Mouse (Mus musculus) midbrain, embryonic 14.5 days (tissue): ENCODE measurements at regions not wholly inside any gene's neighbourhood (a gene's known extent, or its start where the extent isn't known, plus 50 kb on each side); places are given as distances from the start of the nearest gene placed in this dataset.

ENCODE experiments used
- ATAC-seq: fragments of 200-750 bp; cut with Nextera tagmentation; 2 replicates; pipeline ENCODE4 v1.8.0; 2017; ENCODE audit warnings: moderate number of reproducible peaks, moderate library complexity; ENCODE audit not compliant: low FRiP score, low TSS enrichment
- DNase-seq: peaks from one replicate; pipeline ENCODE4 v3.0.0-alpha.2; 2015
- H3K27ac ChIP-seq: fragments of 300-500 bp; sonication (generic); replicated peaks from 2 replicates; pipeline ENCODE4 v1.5.1; 2014; ENCODE audit warnings: mild to moderate bottlenecking, low read depth, low read length, moderate library complexity
- H3K27me3 ChIP-seq: fragments of 300-500 bp; sonication (generic); 2 replicates; pipeline ENCODE4 v1.6.1; 2014; ENCODE audit warnings: low read length, control low read depth, mixed read lengths; ENCODE audit not compliant: control insufficient read depth, insufficient read depth
- H3K36me3 ChIP-seq: fragments of 300-500 bp; sonication (generic); 2 replicates; pipeline ENCODE4 v1.6.1; 2014; ENCODE audit warnings: low read length, control low read depth; ENCODE audit not compliant: control insufficient read depth, insufficient read depth
- H3K4me1 ChIP-seq: fragments of 300-500 bp; sonication (generic); 2 replicates; pipeline ENCODE4 v1.6.1; 2014; ENCODE audit warnings: mild to moderate bottlenecking, antibody characterized with exemption, low read length, control low read depth; ENCODE audit not compliant: control insufficient read depth, insufficient read depth
- H3K4me2 ChIP-seq: fragments of 300-500 bp; sonication (generic); 2 replicates; pipeline ENCODE4 v1.6.1; 2014; ENCODE audit warnings: mild to moderate bottlenecking, low read length, moderate library complexity
- H3K4me3 ChIP-seq: fragments of 300-500 bp; sonication (generic); replicated peaks from 2 replicates; pipeline ENCODE4 v1.5.1; 2014; ENCODE audit warnings: low read depth, low read length
- H3K9ac ChIP-seq: fragments of 300-500 bp; sonication (generic); replicated peaks from 2 replicates; pipeline ENCODE4 v1.6.1; 2014; ENCODE audit warnings: mild to moderate bottlenecking, low read length, moderate library complexity
- H3K9me3 ChIP-seq: fragments of 300-500 bp; sonication (generic); 2 replicates; pipeline ENCODE4 v1.6.1; 2016; ENCODE audit warnings: low read length, control low read depth, mixed read lengths; ENCODE audit not compliant: control insufficient read depth
- WGBS: fragments of 180-500 bp; shearing (Covaris S2); extraction: QIAGEN DNeasy Blood & Tissue Kit; methylation state at CpG from one replicate; pipeline ENCODE4 v1.1.7; 2014; 5-methylcytosine and 5-hydroxymethylcytosine counted together

GRCm38 (mm10) chr1:77174801-77175200 lies 340.1 kb downstream of the Epha4 start:
- WGBS = 92% methylated on average over 4 of the region's 4 CpGs

GRCm38 (mm10) chr1:77175214-77175613 lies 339.7 kb downstream of the Epha4 start:
- Histone ChIP-seq H3K4me2 (no peak overlapping the region), H3K4me3 (no peak overlapping the region), H3K4me1 (no peaks in the 10 kb centered on the region), H3K27ac (no peak overlapping the region), H3K27me3 (no peaks in the 10 kb centered on the region), H3K9me3 (no peaks in the 10 kb centered on the region), H3K36me3 (no peaks in the 10 kb centered on the region), H3K9ac (no peak overlapping the region)
- ATAC-seq = no peak
- DNase-seq = no peak
- WGBS = 74% methylated on average over 3 of the region's 3 CpGs

More at GRCm38 (mm10) chr1:77174801-77175200, 340.1 kb downstream of the Epha4 start:
- Histone ChIP-seq H3K9ac (no peak overlapping the region), H3K36me3 (no peaks in the 10 kb centered on the region), H3K4me1 (no peaks in the 10 kb centered on the region), H3K4me3 (no peak overlapping the region), H3K9me3 (no peaks in the 10 kb centered on the region), H3K27me3 (no peaks in the 10 kb centered on the region), H3K27ac (no peak overlapping the region), H3K4me2 (no peak overlapping the region)
- ATAC-seq (no peak), DNase-seq (no peak)

- H3K9me3 ChIP-seq = no peaks in the 10 kb centered on the region
- H3K4me1 ChIP-seq = no peaks in the 10 kb centered on the region
- WGBS = 93% methylated on average over 2 of the region's 2 CpGs
- ATAC-seq (no peak), DNase-seq (no peak)
- H3K4me2 ChIP-seq = no peak overlapping the region
- H3K27ac ChIP-seq = no peak overlapping the region
- H3K4me3 ChIP-seq = no peak overlapping the region
- no peaks in the 10 kb centered on the region for H3K36me3 ChIP-seq
- H3K9ac ChIP-seq = no peak overlapping the region
- no peaks in the 10 kb centered on the region for H3K27me3 ChIP-seq
Observed at GRCm38 (mm10) chr1:77176516-77176915, 338.4 kb downstream of the Epha4 start.

- no peaks in the 10 kb centered on the region for H3K36me3 ChIP-seq
- ATAC-seq (no peak), DNase-seq (no peak)
- H3K9ac ChIP-seq = no peak overlapping the region
- no peak overlapping the region for H3K4me3 ChIP-seq
- H3K4me1 ChIP-seq = no peaks in the 10 kb centered on the region
- no peak overlapping the region for H3K27ac ChIP-seq
- no peaks in the 10 kb centered on the region for H3K9me3 ChIP-seq
- WGBS = 88% methylated on average over 2 of the region's 2 CpGs
- H3K27me3 ChIP-seq = no peaks in the 10 kb centered on the region
- H3K4me2 ChIP-seq = no peak overlapping the region
Observed at GRCm38 (mm10) chr1:77183965-77184364, 330.9 kb downstream of the Epha4 start.

- DNase-seq = no peak
- no peak overlapping the region for H3K27ac ChIP-seq
- no peaks in the 10 kb centered on the region for H3K4me1 ChIP-seq
- H3K27me3 ChIP-seq = no peaks in the 10 kb centered on the region
- H3K9me3 ChIP-seq = no peaks in the 10 kb centered on the region
- WGBS = 96% methylated on average over 3 of the region's 3 CpGs
- H3K36me3 ChIP-seq = no peaks in the 10 kb centered on the region
- ATAC-seq = no peak
- H3K4me3 ChIP-seq = no peak overlapping the region
- H3K9ac ChIP-seq = no peak overlapping the region
- H3K4me2 ChIP-seq = no peak overlapping the region
Observed at GRCm38 (mm10) chr1:77190141-77190540, 324.7 kb downstream of the Epha4 start.

GRCm38 (mm10) chr1:77201321-77201917 lies 313.5 kb downstream of the Epha4 start:
- H3K27ac ChIP-seq = no peak overlapping the region
- H3K36me3 ChIP-seq = no peaks in the 10 kb centered on the region
- no peak overlapping the region for H3K4me3 ChIP-seq
- WGBS = 79% methylated on average over 3 of the region's 3 CpGs
- H3K9ac ChIP-seq = no peak overlapping the region
- no peaks in the 10 kb centered on the region for H3K27me3 ChIP-seq
- no peak for ATAC-seq
- no peak overlapping the region for H3K4me2 ChIP-seq
- H3K9me3 ChIP-seq = no peaks in the 10 kb centered on the region
- no peaks in the 10 kb centered on the region for H3K4me1 ChIP-seq
- DNase-seq = no peak

- Histone ChIP-seq H3K9ac (no peak overlapping the region), H3K4me3 (no peak overlapping the region), H3K4me2 (no peak overlapping the region), H3K36me3 (no peaks in the 10 kb centered on the region), H3K27me3 (no peaks in the 10 kb centered on the region), H3K27ac (no peak overlapping the region), H3K4me1 (no peaks in the 10 kb centered on the region), H3K9me3 (no peaks in the 10 kb centered on the region)
- ATAC-seq (no peak), DNase-seq (no peak)
- 94% methylated on average over 4 of the region's 4 CpGs for WGBS
Observed at GRCm38 (mm10) chr1:77202948-77203347, 311.9 kb downstream of the Epha4 start.

- no peak overlapping the region for H3K4me3 ChIP-seq
- H3K9me3 ChIP-seq = no peaks in the 10 kb centered on the region
- H3K9ac ChIP-seq = no peak overlapping the region
- H3K4me2 ChIP-seq = no peak overlapping the region
- ATAC-seq (no peak), DNase-seq (no peak)
- WGBS = 50% methylated on average over 1 of the region's 1 CpGs
- H3K27ac ChIP-seq = no peak overlapping the region
- H3K27me3 ChIP-seq = no peaks in the 10 kb centered on the region
- no peaks in the 10 kb centered on the region for H3K36me3 ChIP-seq
- no peaks in the 10 kb centered on the region for H3K4me1 ChIP-seq
Observed at GRCm38 (mm10) chr1:77206535-77206934, 308.4 kb downstream of the Epha4 start.

- H3K4me1 ChIP-seq = no peaks in the 10 kb centered on the region
- DNase-seq = no peak
- WGBS = 89% methylated on average over 3 of the region's 3 CpGs
Observed at GRCm38 (mm10) chr1:77209395-77209794, 305.5 kb downstream of the Epha4 start.

More at GRCm38 (mm10) chr1:77209395-77209794, 305.5 kb downstream of the Epha4 start:
- no peak overlapping the region for H3K4me2 ChIP-seq
- ATAC-seq = no peak
- no peak overlapping the region for H3K4me3 ChIP-seq
- no peak overlapping the region for H3K27ac ChIP-seq
- H3K9me3 ChIP-seq = no peaks in the 10 kb centered on the region
- no peaks in the 10 kb centered on the region for H3K27me3 ChIP-seq
- no peak overlapping the region for H3K9ac ChIP-seq
- no peaks in the 10 kb centered on the region for H3K36me3 ChIP-seq
